Mouse (Mus musculus) embryonic facial prominence, embryonic 14.5 days (tissue): ENCODE measurements around the gene Washc4. TPM values are rescaled to one million over a fixed set of nuclear protein-coding genes. Genes with fewer than 3 reads are reported as not detected.
A peak's percentile ranks its signal among the peaks of the same experiment; 100 is the strongest.

Experiments
- ATAC-seq: fragments of 200-750 bp; cut with Nextera tagmentation; 2 replicates; pipeline ENCODE4 v1.8.0; 2017; ENCODE audit warnings: low read depth, moderate number of reproducible peaks, moderate TSS enrichment
- DNase-seq: peaks from one replicate; pipeline ENCODE4 v3.0.0-alpha.2; 2015; ENCODE audit warnings: low spot score
- H3K27ac ChIP-seq: fragments of 300-500 bp; sonication (generic); replicated peaks from 2 replicates; pipeline ENCODE4 v1.5.1; 2014; ENCODE audit warnings: low read depth, mild to moderate bottlenecking, low read length, moderate library complexity
- H3K27me3 ChIP-seq: fragments of 300-500 bp; sonication (generic); replicated peaks from 2 replicates; pipeline ENCODE4 v1.6.1; 2014; ENCODE audit warnings: low read length; ENCODE audit not compliant: control insufficient read depth, insufficient read depth
- H3K36me3 ChIP-seq: fragments of 300-500 bp; sonication (generic); 2 replicates; pipeline ENCODE4 v1.6.1; 2014; ENCODE audit warnings: low read length, mixed read lengths; ENCODE audit not compliant: control insufficient read depth, insufficient read depth
- H3K4me1 ChIP-seq: fragments of 300-500 bp; sonication (generic); 2 replicates; pipeline ENCODE4 v1.6.1; 2014; ENCODE audit warnings: antibody characterized with exemption, low read length; ENCODE audit not compliant: control insufficient read depth, insufficient read depth
- H3K4me2 ChIP-seq: fragments of 300-500 bp; sonication (generic); 2 replicates; pipeline ENCODE4 v1.6.1; 2014; ENCODE audit warnings: low read depth, mild to moderate bottlenecking, low read length, moderate library complexity, mixed read lengths
- H3K4me3 ChIP-seq: fragments of 300-500 bp; sonication (generic); 2 replicates; pipeline ENCODE4 v1.5.1; 2014; ENCODE audit warnings: low read depth, mild to moderate bottlenecking, low read length
- H3K9ac ChIP-seq: fragments of 300-500 bp; sonication (generic); 2 replicates; pipeline ENCODE4 v1.6.1; 2014; ENCODE audit warnings: low read depth, mild to moderate bottlenecking, low read length, moderate library complexity, mixed read lengths
- H3K9me3 ChIP-seq: fragments of 300-500 bp; sonication (generic); 2 replicates; pipeline ENCODE4 v1.6.1; 2016; ENCODE audit warnings: low read length; ENCODE audit not compliant: control insufficient read depth
- WGBS: fragments of 180-500 bp; shearing (Covaris S2); extraction: QIAGEN DNeasy Blood & Tissue Kit; methylation state at CpG from one replicate; pipeline ENCODE4 v1.1.7; 2014; 5-methylcytosine and 5-hydroxymethylcytosine counted together
- polyA plus RNA-seq: library from polyadenylated mRNA; unstranded; fragments of >200 nt; fragmentation: Nextera tagmentation; extraction: Ambion mirVana; gene quantifications from 2 replicates; pipeline ENCODE4 v1.2.1, GENCODE M21; 2014

Washc4 gene
- polyA plus RNA-seq, 1 experiment from 2014 or later, result 41.4 TPM

GRCm38 (mm10) chr10:83624841-83625240, 81.3 kb downstream of the Washc4 start:
- Histone ChIP-seq H3K9me3 (no peaks in the 10 kb centered on the region), H3K4me2 (no peak overlapping the region), H3K27me3 (no peaks in the 10 kb centered on the region), H3K9ac (no peak overlapping the region), H3K4me1 (no peaks in the 10 kb centered on the region), H3K4me3 (no peak overlapping the region), H3K27ac (no peak overlapping the region), H3K36me3 (peaks cover 32% of the 10 kb centered on the region)
- 89% methylated on average over 12 of the region's 12 CpGs for WGBS
- no peak for ATAC-seq
- DNase-seq, result no peak

GRCm38 (mm10) chr10:83627113-83627687, 83.6 kb downstream of the Washc4 start:
- Histone ChIP-seq H3K4me2 (no peak overlapping the region), H3K4me1 (no peaks in the 10 kb centered on the region), H3K9ac (no peak overlapping the region), H3K36me3 (peaks cover 25% of the 10 kb centered on the region), H3K27me3 (no peaks in the 10 kb centered on the region), H3K9me3 (no peaks in the 10 kb centered on the region), H3K4me3 (no peak overlapping the region), H3K27ac (no peak overlapping the region)
- 93% methylated on average over 8 of the region's 9 CpGs for WGBS
- ATAC-seq (no peak), DNase-seq (no peak)

GRCm38 (mm10) chr10:83628241-83628640, 84.7 kb downstream of the Washc4 start:
- no peaks in the 10 kb centered on the region for H3K27me3 ChIP-seq
- no peak overlapping the region for H3K9ac ChIP-seq
- H3K4me1 ChIP-seq, result no peaks in the 10 kb centered on the region
- WGBS, result 89% methylated on average over 4 of the region's 4 CpGs
- DNase-seq (no peak), ATAC-seq (no peak)
- H3K9me3 ChIP-seq, result no peaks in the 10 kb centered on the region
- peaks cover 20% of the 10 kb centered on the region for H3K36me3 ChIP-seq
- no peak overlapping the region for H3K4me3 ChIP-seq
- no peak overlapping the region for H3K4me2 ChIP-seq
- H3K27ac ChIP-seq, result no peak overlapping the region

DNA sequence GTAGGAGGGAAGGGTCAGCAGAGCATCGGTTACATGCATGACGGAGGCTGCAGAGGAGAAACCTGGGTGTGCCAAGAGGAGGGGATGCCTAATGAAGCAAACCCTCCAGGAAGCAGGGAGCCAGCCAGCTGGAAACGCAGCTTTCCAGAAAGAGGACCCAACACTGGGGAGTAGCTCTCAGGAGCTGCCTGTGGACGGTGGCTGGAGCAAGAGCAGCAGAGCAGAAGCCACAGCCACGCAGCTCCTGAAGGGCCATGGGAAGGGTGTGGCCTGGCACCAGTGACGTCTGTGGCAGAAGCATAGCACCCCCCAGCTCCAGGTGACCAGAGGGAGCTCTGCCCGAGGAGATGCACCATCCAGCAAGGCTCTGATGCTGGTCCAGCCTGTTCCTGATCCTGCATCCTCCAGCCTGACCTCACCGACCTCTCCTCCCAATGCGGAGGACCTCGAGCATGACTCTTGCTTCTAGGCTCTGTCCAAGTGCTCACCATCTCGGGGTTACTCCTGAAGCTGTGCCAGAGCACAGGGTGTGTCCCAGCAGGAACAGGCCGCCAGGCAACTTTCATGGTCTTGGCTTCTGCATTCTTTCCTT, 85.7 kb downstream of the Washc4 start:
- Histone ChIP-seq H3K4me2 (no peak overlapping the region), H3K4me3 (no peak overlapping the region), H3K27me3 (no peaks in the 10 kb centered on the region), H3K4me1 (no peaks in the 10 kb centered on the region), H3K27ac (no peak overlapping the region), H3K36me3 (peaks cover 20% of the 10 kb centered on the region), H3K9me3 (no peaks in the 10 kb centered on the region), H3K9ac (no peak overlapping the region)
- DNase-seq, result no peak
- WGBS, result 84% methylated on average over 10 of the region's 12 CpGs
- ATAC-seq, result no peak; the same call in 1 of the 2 replicates

GRCm38 (mm10) chr10:83629878-83630277, 86.3 kb downstream of the Washc4 start:
- Histone ChIP-seq H3K4me2 (no peak overlapping the region), H3K27ac (no peak overlapping the region), H3K9ac (no peak overlapping the region), H3K4me1 (no peaks in the 10 kb centered on the region), H3K36me3 (peaks cover 20% of the 10 kb centered on the region), H3K9me3 (no peaks in the 10 kb centered on the region), H3K4me3 (no peak overlapping the region), H3K27me3 (no peaks in the 10 kb centered on the region)
- no peak for ATAC-seq
- 93% methylated on average over 5 of the region's 5 CpGs for WGBS
- no peak for DNase-seq

GRCm38 (mm10) chr10:83630899-83631298, 87.3 kb downstream of the Washc4 start:
- H3K36me3 ChIP-seq, result peaks cover 18% of the 10 kb centered on the region
- H3K27ac ChIP-seq, result no peak overlapping the region
- H3K27me3 ChIP-seq, result no peaks in the 10 kb centered on the region
- no peak for DNase-seq
- H3K9me3 ChIP-seq, result no peaks in the 10 kb centered on the region
- WGBS, result 71% methylated on average over 3 of the region's 3 CpGs
- no peak overlapping the region for H3K9ac ChIP-seq
- no peak for ATAC-seq
- H3K4me3 ChIP-seq, result no peak overlapping the region
- H3K4me1 ChIP-seq, result no peaks in the 10 kb centered on the region
- H3K4me2 ChIP-seq, result no peak overlapping the region

DNA sequence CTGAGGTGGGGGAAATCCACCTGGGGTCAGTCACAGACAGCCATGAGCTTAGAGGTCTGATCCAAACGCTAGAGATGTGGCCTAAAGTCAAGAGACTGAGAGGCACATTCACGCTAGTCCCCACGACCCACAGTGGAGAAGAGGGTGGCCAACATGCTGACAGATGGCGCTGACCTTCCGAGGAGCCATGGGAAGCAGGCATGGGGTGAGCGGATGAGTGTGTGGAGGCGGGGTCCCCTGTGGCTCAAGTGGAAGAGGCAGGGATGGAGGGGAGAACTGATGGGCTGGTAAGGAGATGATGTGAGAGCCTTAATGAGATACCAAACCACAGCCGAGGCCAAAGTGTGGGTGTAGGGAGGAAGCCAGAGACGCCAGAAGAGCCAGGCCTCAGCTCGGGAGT, 88.2 kb downstream of the Washc4 start:
- H3K27ac ChIP-seq, result no peak overlapping the region
- H3K9me3 ChIP-seq, result no peaks in the 10 kb centered on the region
- WGBS, result 94% methylated on average over 10 of the region's 10 CpGs
- no peaks in the 10 kb centered on the region for H3K4me1 ChIP-seq
- H3K4me3 ChIP-seq, result no peak overlapping the region
- DNase-seq (no peak), ATAC-seq (no peak)
- H3K27me3 ChIP-seq, result no peaks in the 10 kb centered on the region
- H3K36me3 ChIP-seq, result peaks cover 11% of the 10 kb centered on the region
- no peak overlapping the region for H3K4me2 ChIP-seq
- no peak overlapping the region for H3K9ac ChIP-seq

GRCm38 (mm10) chr10:83632806-83633374, 89.3 kb downstream of the Washc4 start:
- no peak for DNase-seq

GRCm38 (mm10) chr10:83634461-83634860, 90.9 kb downstream of the Washc4 start:
- no peak overlapping the region for H3K4me2 ChIP-seq
- DNase-seq (peak; percentile 38), ATAC-seq (no peak)
- 28% methylated on average over 5 of the region's 5 CpGs for WGBS
- no peak overlapping the region for H3K9ac ChIP-seq
- H3K27me3 ChIP-seq, result no peaks in the 10 kb centered on the region
- no peak overlapping the region for H3K27ac ChIP-seq
- H3K9me3 ChIP-seq, result no peaks in the 10 kb centered on the region
- peaks cover 6% of the 10 kb centered on the region; the same call in 1 of the 2 replicates for H3K36me3 ChIP-seq
- no peak overlapping the region for H3K4me3 ChIP-seq
- no peaks in the 10 kb centered on the region for H3K4me1 ChIP-seq

More at GRCm38 (mm10) chr10:83632806-83633374, 89.3 kb downstream of the Washc4 start:
- no peaks in the 10 kb centered on the region for H3K4me1 ChIP-seq
- ATAC-seq, result no peak
- no peak overlapping the region for H3K4me3 ChIP-seq
- no peak overlapping the region for H3K4me2 ChIP-seq
- no peak overlapping the region for H3K27ac ChIP-seq
- no peaks in the 10 kb centered on the region for H3K9me3 ChIP-seq
- H3K27me3 ChIP-seq, result no peaks in the 10 kb centered on the region
- 63% methylated on average over 7 of the region's 7 CpGs for WGBS
- H3K36me3 ChIP-seq, result peaks cover 6% of the 10 kb centered on the region; the same call in 1 of the 2 replicates
- no peak overlapping the region for H3K9ac ChIP-seq
